Mouse (Mus musculus) liver, embryonic 15.5 days (tissue): ENCODE data around the gene Fxr1. TPM values are rescaled to one million over a fixed set of nuclear protein-coding genes. Genes with fewer than 3 reads are reported as not detected.
A peak's percentile ranks its signal among the peaks of the same experiment; 100 is the strongest.
"Not testable (repeated sequence)": the region's sequence is repeated elsewhere in the genome, so short reads cannot be mapped to it uniquely, and the experiment has no call there.

Source experiments
- ATAC-seq: fragments of 200-750 bp; cut with Nextera tagmentation; 2 replicates; pipeline ENCODE4 v1.8.0; 2017; ENCODE audit warnings: moderate number of reproducible peaks, mild to moderate bottlenecking, moderate library complexity; ENCODE audit not compliant: insufficient read depth
- H3K27ac ChIP-seq: fragments of 300-500 bp; sonication (generic); replicated peaks from 2 replicates; pipeline ENCODE4 v1.5.1; 2015; ENCODE audit warnings: mild to moderate bottlenecking, inconsistent platforms
- H3K27me3 ChIP-seq: fragments of 300-500 bp; sonication (generic); 2 replicates; pipeline ENCODE4 v1.6.1; 2015; ENCODE audit warnings: mild to moderate bottlenecking, inconsistent platforms
- H3K36me3 ChIP-seq: fragments of 300-500 bp; sonication (generic); replicated peaks from 2 replicates; pipeline ENCODE4 v1.6.1; 2015; ENCODE audit warnings: moderate library complexity, mild to moderate bottlenecking, inconsistent platforms
- H3K4me1 ChIP-seq: fragments of 300-500 bp; sonication (generic); replicated peaks from 2 replicates; pipeline ENCODE4 v1.6.1; 2015; ENCODE audit warnings: inconsistent platforms
- H3K4me2 ChIP-seq: fragments of 300-500 bp; sonication (generic); 2 replicates; pipeline ENCODE4 v1.6.1; 2015; ENCODE audit warnings: moderate library complexity, mild to moderate bottlenecking, inconsistent platforms
- H3K4me3 ChIP-seq: fragments of 300-500 bp; sonication (generic); replicated peaks from 2 replicates; pipeline ENCODE4 v1.5.1; 2015; ENCODE audit warnings: mild to moderate bottlenecking, inconsistent platforms
- H3K9ac ChIP-seq: fragments of 300-500 bp; sonication (generic); 2 replicates; pipeline ENCODE4 v1.6.1; 2015; ENCODE audit warnings: moderate library complexity, mild to moderate bottlenecking, inconsistent platforms
- H3K9me3 ChIP-seq: fragments of 300-500 bp; sonication (generic); replicated peaks from 2 replicates; pipeline ENCODE4 v1.6.1; 2016; ENCODE audit warnings: inconsistent platforms
- WGBS: fragments of 180-500 bp; shearing (Covaris S2); methylation state at CpG from one replicate; pipeline ENCODE4 v1.1.7; 2015; ENCODE audit warnings: mixed read lengths; ENCODE audit not compliant: insufficient replicate concordance; 5-methylcytosine and 5-hydroxymethylcytosine counted together
- polyA plus RNA-seq: library from polyadenylated mRNA; unstranded; fragments of >200 nt; fragmentation: Nextera tagmentation; extraction: Ambion mirVana; gene quantifications from 2 replicates; pipeline ENCODE4 v1.2.1, GENCODE M21; 2015

The Fxr1 gene
- polyA plus RNA-seq, 1 experiment from 2014 or later: 22.4 TPM

DNA sequence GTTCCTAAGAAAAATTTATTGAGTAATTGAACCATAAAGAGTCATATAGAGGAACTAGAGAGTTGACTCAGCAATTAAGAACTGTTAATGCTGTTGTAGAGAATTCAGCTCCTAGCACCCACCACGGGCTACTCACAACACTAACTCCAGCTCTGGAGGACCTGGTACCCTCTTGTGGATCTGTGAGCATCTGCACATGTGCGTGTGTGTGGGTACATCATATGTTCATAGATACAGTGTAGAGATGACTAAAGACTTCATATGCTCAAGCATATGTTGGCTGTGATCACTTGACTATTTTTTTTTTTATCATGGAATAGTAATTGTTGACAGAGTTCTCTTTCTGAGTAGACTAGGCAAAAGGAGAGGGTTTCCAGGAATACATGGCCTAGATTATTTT lies 42.6 kb downstream of the Fxr1 start:
- 73% methylated on average over 2 of the region's 2 CpGs for WGBS
- no peak for ATAC-seq

DNA sequence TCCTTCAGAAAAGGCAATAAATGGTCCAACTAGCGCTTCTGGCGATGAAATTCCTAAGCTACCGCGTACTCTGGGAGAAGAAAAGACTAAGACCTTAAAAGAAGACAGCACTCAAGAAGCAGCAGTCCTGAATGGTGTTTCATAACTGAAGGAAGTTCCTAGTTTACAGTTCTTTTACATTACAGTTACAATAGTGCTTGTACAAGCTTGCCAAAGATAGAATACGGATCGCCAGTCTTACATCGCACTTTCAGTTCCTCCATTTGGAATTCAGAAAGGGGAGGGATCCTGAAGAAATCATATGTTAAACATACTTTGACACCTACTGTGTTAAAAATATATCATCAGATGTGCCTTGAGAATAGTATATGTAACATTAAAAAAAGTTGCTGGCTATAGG lies 49.2 kb downstream of the Fxr1 start:
- not testable (repeated sequence) for H3K9me3 ChIP-seq, H3K9ac ChIP-seq, H3K27ac ChIP-seq, ATAC-seq, H3K4me1 ChIP-seq, H3K4me3 ChIP-seq, H3K27me3 ChIP-seq, H3K4me2 ChIP-seq
- 96% methylated on average over 7 of the region's 7 CpGs for WGBS
- H3K36me3 ChIP-seq: peaks cover 58% of the 10 kb centered on the region

More for the DNA sequence above, 42.6 kb downstream of the Fxr1 start:
- Histone ChIP-seq H3K27me3 (no peaks in the 10 kb centered on the region), H3K9me3 (no peaks in the 10 kb centered on the region), H3K4me2 (no peak overlapping the region), H3K9ac (no peak overlapping the region), H3K27ac (no peak overlapping the region), H3K4me3 (no peak overlapping the region), H3K4me1 (no peaks in the 10 kb centered on the region), H3K36me3 (peaks cover 48% of the 10 kb centered on the region)

DNA sequence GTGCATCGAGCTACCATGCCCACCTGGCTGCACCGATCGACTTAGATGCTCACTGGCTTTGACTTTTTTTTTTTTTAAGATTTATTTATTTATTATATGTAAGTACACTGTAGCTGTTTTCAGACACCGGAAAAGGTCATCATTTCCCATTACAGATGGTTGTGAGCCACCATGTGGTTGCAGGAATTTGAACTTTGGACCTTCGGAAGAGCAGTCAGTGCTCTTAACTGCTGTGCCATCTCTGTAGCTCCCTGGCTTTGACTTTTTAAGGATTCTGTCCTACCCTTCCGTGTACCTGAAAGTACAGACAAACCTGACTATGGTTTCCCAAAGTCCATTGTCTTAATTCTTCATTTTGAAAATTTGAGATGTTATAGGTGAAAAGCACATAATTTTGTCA lies 53.0 kb downstream of the Fxr1 start:
- Histone ChIP-seq H3K27me3 (no peaks in the 10 kb centered on the region), H3K4me2 (no peak overlapping the region), H3K9me3 (no peaks in the 10 kb centered on the region), H3K9ac (no peak overlapping the region), H3K4me3 (no peak overlapping the region), H3K27ac (no peak overlapping the region), H3K36me3 (peaks cover 75% of the 10 kb centered on the region), H3K4me1 (no peaks in the 10 kb centered on the region)
- WGBS: 87% methylated on average over 6 of the region's 6 CpGs
- ATAC-seq: no peak

DNA sequence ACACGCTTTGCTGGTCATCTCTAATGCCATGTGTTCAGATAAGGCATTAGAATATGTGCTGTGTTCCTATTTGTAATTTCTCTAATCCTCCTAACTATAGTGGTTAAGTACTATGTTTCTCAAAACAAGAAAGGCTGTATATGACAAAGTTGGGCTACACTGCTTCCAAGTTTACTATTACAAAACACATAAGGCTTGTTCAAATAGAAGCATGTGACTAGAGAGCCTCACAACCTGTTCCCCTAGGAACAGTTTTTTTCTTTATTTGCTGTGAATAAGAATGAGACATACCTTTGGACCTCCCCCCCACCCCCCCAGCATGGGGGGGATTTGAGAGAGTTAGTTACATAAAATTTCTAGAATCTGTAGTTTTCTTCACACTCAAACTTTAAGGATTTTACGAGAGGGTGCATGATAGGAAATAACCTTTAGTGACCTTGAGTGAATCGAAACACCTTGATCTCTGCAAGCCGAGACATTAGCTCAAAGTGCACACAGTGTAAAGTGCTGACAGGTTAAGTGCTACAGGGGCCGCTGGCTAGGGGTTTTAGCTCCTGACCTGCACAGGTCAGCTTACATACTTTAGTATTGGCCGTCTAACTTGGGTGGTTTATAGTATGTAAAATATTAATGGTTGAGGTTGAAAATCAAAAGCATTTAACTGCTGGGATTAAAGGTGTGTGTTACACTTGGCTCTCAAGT lies 56.5 kb downstream of the Fxr1 start:
- H3K27ac ChIP-seq: 0 out of 2 replicates have a peak overlapping the region, but pooled peaks have one; percentile 20
- WGBS: 71% methylated on average over 6 of the region's 6 CpGs

DNA sequence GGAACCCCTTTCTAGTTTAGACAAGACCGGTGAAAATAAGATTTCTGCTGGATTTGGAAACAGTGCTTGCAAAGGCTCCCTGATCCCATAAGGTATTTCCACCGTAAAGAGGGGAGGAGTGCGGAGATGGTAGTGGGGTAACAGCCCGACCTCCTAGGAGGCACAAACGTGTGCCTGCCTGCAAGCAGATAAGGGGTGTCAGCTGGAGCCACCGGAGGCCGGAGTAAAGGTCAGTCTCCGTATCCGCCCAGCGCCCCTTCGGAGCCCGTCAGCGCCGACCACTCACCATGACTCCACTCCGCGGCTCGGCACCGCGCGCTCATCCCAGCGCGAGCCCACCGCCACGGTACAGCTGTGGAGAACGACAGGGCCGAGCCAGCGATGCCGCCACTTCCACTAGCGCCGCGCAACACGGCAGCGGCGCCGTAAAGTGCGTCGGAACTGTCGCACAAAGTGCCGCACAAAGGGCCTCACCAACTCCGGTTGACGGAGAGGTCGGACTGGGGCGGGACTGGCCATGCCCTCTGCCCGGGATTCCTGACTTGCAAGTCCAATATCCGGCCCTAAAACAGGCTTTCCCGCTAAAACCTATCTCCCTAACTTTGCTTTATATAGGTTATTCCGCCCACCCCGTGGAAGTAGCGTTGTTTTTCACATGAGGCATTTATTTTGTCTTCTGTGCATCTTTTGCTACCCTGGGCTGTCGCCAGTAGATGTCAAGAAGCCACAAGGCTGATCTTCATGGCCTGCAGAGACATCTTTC lies 61.3 kb downstream of the Fxr1 start, which contains the start of gene Dnajc19:
Gene Dnajc19, minus strand, starts transcription at position 422 of the 763 bp plus-strand sequence.
- Histone ChIP-seq H3K4me3 (peak within 1 kb of the TSS; percentile 84), H3K4me2 (peak within 1 kb of the TSS; percentile 86), H3K27me3 (no peaks in the 10 kb centered on the region), H3K4me1 (peaks cover 29% of the 10 kb centered on the region), H3K36me3 (peaks cover 21% of the 10 kb centered on the region), H3K9me3 (no peaks in the 10 kb centered on the region), H3K27ac (peak within 1 kb of the TSS; percentile 78), H3K9ac (peak within 1 kb of the TSS; percentile 81)
- WGBS: under 1% methylated on average over 50 of the region's 50 CpGs
- ATAC-seq: peak; percentile 91

More for the DNA sequence above, 56.5 kb downstream of the Fxr1 start:
- Histone ChIP-seq H3K27me3 (no peaks in the 10 kb centered on the region), H3K4me3 (no peak overlapping the region), H3K4me1 (peaks cover 14% of the 10 kb centered on the region), H3K4me2 (no peak overlapping the region), H3K9me3 (no peaks in the 10 kb centered on the region), H3K9ac (no peak overlapping the region), H3K36me3 (peaks cover 67% of the 10 kb centered on the region)
- peak; percentile 16; the same call in 1 of the 2 replicates for ATAC-seq

DNA sequence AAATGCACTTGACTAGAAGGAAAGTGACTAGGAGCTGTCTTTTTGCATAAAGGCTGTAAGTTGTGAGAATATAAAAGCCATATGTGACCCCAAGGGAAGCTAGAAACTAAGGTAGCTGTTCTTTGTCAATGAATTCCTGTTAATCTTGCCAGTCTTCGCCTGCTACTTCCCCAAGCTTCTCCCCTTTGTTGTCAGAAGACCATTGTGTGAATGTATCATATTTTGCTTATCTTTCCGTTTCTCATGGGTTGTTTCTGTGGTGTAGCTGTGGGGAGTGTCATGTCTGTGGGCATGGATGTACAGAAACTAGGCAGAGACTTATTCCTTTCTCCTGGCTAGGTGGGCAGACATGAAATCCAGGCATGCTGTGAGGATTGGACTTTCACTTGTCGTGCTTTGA lies 62.2 kb downstream of the Fxr1 start:
- no peak for ATAC-seq
- peak overlapping the region; percentile 86 for H3K4me2 ChIP-seq
- WGBS: 45% methylated on average over 3 of the region's 3 CpGs
- H3K9me3 ChIP-seq: no peaks in the 10 kb centered on the region
- 0 out of 2 replicates have a peak overlapping the region, but pooled peaks have one; percentile 81 for H3K9ac ChIP-seq
- H3K27ac ChIP-seq: no peak overlapping the region
- H3K4me3 ChIP-seq: peak overlapping the region; percentile 84
- H3K36me3 ChIP-seq: peaks cover 15% of the 10 kb centered on the region
- peaks cover 29% of the 10 kb centered on the region for H3K4me1 ChIP-seq
- no peaks in the 10 kb centered on the region for H3K27me3 ChIP-seq

DNA sequence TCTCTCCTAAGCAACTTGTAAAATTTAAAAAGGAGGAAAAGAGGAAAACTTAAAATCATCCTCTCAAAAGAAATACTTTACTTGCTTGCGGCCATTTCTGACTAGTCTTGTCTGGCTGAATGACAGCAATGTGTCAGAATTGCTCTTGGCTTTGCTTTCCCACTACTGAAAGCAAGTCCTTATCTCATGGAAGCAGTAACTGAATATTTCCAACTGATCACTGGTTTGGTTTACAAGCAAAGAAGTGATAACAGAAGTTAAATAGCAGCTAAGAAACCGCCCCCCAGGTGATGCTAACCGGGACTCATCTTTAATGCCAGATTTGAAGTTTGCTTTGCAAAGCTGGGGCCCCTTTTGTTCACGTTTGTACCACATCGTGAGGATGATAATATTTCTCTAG lies 63.9 kb downstream of the Fxr1 start:
- no peak overlapping the region for H3K27ac ChIP-seq

DNA sequence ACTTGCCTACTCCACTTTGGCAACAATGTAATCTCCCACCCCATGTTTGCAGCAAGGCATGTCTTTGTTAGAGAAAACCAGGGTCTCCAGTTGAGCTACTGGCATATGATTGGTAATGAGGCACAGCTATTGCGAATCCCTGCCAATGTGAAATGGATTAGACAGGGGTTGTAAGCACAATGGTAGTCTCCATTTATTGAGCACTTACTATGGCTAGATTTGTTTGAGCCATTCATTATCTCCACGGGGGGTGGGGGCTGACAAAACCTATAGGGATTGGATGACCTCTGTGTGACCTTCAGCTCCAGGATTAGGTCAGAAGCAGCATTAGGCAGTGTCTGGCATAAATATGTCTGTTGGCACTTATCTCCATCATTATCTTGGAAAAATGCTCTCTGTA lies 83.1 kb downstream of the Fxr1 start:
- H3K36me3 ChIP-seq: no peaks in the 10 kb centered on the region
- H3K4me2 ChIP-seq: no peak overlapping the region
- no peak overlapping the region for H3K9ac ChIP-seq
- ATAC-seq: no peak
- 59% methylated on average over 2 of the region's 2 CpGs for WGBS
- H3K4me3 ChIP-seq: no peak overlapping the region
- H3K27ac ChIP-seq: no peak overlapping the region
- peaks cover 22% of the 10 kb centered on the region for H3K27me3 ChIP-seq
- no peaks in the 10 kb centered on the region for H3K9me3 ChIP-seq
- H3K4me1 ChIP-seq: no peaks in the 10 kb centered on the region

More for the DNA sequence above, 63.9 kb downstream of the Fxr1 start:
- H3K4me3 ChIP-seq: no peak overlapping the region
- H3K4me2 ChIP-seq: no peak overlapping the region
- no peak overlapping the region for H3K9ac ChIP-seq
- 21% methylated on average over 5 of the region's 5 CpGs for WGBS
- H3K4me1 ChIP-seq: peaks cover 29% of the 10 kb centered on the region
- no peaks in the 10 kb centered on the region for H3K9me3 ChIP-seq
- ATAC-seq: no peak
- H3K36me3 ChIP-seq: peaks cover 4% of the 10 kb centered on the region
- H3K27me3 ChIP-seq: no peaks in the 10 kb centered on the region

DNA sequence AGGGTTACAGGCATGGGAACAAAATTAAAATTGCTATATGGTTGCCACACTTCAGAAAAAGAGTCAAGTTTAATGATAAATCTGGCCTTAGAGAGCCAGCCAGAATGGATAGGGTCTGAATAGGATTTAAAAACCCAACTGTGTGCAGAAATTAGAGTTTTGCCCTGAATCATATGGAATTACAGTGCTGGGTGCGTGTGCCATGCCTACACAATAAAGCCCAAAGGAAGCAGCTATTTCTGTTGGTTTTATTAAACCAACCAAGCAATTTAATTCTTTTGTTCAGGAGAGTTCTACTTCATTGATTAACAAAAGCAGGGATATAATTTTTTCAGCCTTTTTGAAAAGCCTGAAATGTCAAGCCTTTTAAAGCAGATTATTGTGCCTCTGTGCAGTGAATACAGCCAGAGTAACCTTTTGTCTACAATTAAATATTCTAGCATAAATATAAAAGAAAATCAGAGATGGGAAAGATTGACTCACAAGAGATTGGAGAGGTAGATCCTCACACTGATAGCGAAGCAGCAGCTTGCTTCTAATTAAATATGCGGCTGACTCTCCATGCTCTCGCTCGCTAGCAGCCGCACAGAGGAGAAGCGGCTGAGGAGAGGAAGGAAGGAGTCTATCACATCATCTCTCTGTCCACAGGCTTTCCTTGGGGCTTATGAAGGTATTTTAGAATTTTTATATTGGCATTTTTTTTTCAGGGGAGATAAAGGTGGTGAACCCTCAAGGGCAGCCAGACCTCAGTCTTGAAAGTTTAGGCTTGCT lies 84.3 kb downstream of the Fxr1 start:
- H3K27ac ChIP-seq: no peak overlapping the region
- no peak overlapping the region for H3K9ac ChIP-seq
- no peak overlapping the region for H3K4me3 ChIP-seq
- no peaks in the 10 kb centered on the region for H3K4me1 ChIP-seq
- H3K36me3 ChIP-seq: no peaks in the 10 kb centered on the region
- H3K4me2 ChIP-seq: no peak overlapping the region
- no peak for ATAC-seq
- WGBS: 37% methylated on average over 7 of the region's 7 CpGs
- no peaks in the 10 kb centered on the region for H3K9me3 ChIP-seq
- H3K27me3 ChIP-seq: peaks cover 22% of the 10 kb centered on the region

DNA sequence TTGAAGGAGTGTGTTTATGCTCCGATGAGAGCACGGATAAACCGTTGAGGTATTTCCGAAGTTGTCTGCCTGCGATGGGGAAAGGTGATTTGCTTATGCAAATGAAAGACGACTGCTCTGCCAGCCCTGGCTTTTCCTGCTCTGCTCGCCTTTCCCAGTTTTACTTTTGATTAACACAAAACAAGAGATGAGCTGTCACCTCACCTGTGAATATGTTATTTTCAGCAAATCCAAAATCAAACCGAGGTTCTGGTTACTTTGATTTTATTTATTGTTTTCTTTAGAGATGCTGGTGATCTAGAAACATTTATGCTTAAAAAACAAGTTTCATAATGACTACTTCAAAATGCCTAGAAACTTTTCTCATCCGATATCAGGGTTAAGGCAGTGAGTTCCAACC lies 86.7 kb downstream of the Fxr1 start:
- 14% methylated on average over 9 of the region's 9 CpGs for WGBS
- Histone ChIP-seq H3K4me2 (no peak overlapping the region), H3K9ac (no peak overlapping the region)

DNA sequence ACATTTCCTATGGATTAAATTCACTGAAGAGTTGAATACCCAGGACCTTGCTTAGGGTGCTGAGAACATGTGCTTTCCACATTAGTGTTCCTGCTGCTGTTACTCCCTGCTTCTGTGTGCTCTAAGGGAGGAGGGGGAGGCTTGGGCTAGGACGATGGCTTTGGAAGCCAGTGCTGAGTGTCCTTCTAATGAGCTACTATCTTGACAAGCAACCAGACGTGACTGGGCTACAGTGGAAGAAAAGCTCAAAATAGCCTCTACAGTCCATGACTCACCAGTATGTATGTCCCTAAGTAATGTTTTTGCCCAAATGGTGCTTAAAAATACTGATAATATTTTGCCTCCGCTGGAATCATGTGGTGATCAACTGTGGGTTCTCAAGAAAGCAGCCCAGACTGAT lies 87.9 kb downstream of the Fxr1 start:
- Histone ChIP-seq H3K9ac (no peak overlapping the region), H3K27me3 (peaks cover 22% of the 10 kb centered on the region), H3K9me3 (no peaks in the 10 kb centered on the region), H3K27ac (no peak overlapping the region), H3K36me3 (no peaks in the 10 kb centered on the region), H3K4me3 (no peak overlapping the region), H3K4me1 (no peaks in the 10 kb centered on the region), H3K4me2 (no peak overlapping the region)
- 42% methylated on average over 3 of the region's 3 CpGs for WGBS
- no peak for ATAC-seq

More for the DNA sequence above, 86.7 kb downstream of the Fxr1 start:
- no peak for ATAC-seq
- Histone ChIP-seq H3K36me3 (no peaks in the 10 kb centered on the region), H3K9me3 (no peaks in the 10 kb centered on the region), H3K27me3 (peaks cover 22% of the 10 kb centered on the region), H3K4me1 (no peaks in the 10 kb centered on the region), H3K27ac (no peak overlapping the region), H3K4me3 (no peak overlapping the region)
